Mouse (Mus musculus): ENCODE measurements at regions not wholly inside any gene's neighbourhood (a gene's known extent, or its start where the extent isn't known, plus 50 kb on each side); places are given as distances from the start of the nearest gene placed in this dataset.

- DNase-seq = no peak
Observed at GRCm38 (mm10) chr14:72091579-72091978, 400.1 kb downstream of the Gm9195 start.

- no peak for DNase-seq
Observed at GRCm38 (mm10) chr14:72081473-72081872, 410.2 kb downstream of the Gm9195 start.

- DNase-seq = no peak
Observed at GRCm38 (mm10) chr14:72064111-72064812, 427.4 kb downstream of the Gm9195 start.

DNA sequence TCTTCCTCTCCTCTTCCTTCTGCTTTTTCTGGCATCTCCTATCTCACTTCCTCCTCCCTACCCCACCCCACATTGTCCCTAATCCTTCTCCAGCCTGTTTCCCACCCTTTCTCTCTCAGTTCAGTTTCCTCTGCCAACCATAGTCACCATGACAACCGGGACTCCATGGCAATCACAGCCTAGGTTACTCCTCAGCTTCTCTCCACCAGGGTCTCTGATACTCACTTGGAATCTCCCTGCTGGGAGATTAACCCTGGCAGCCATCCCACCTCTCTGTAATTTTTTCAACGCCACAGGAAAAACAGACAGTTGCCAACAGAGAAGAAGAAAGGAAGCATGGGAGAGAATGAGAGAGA is 448.8 kb downstream of the Gm9195 start:
- DNase-seq = no peak

GRCm38 (mm10) chr14:72042112-72042880 is 449.3 kb downstream of the Gm9195 start:
- DNase-seq = peak; percentile 16

DNA sequence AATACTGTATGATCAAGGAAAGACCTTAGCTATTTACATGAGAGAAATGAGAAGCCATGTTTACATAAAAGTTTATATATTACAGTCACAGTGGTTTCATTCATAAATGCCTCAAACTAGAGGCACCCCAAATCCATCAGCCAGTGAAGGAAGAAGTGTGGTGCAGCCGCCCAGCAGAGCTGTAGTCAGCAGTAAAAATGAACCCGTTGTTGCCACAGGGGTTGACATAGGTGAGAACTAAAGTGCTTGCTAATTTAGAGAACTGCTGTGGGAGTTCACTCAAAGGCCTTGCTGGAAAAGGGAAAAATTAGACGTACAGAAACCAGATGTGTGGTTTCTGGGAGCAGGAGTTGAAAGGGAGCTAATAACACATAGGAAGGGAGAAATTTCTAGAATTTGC is 461.2 kb downstream of the Gm9195 start:
- no peak for DNase-seq

DNA sequence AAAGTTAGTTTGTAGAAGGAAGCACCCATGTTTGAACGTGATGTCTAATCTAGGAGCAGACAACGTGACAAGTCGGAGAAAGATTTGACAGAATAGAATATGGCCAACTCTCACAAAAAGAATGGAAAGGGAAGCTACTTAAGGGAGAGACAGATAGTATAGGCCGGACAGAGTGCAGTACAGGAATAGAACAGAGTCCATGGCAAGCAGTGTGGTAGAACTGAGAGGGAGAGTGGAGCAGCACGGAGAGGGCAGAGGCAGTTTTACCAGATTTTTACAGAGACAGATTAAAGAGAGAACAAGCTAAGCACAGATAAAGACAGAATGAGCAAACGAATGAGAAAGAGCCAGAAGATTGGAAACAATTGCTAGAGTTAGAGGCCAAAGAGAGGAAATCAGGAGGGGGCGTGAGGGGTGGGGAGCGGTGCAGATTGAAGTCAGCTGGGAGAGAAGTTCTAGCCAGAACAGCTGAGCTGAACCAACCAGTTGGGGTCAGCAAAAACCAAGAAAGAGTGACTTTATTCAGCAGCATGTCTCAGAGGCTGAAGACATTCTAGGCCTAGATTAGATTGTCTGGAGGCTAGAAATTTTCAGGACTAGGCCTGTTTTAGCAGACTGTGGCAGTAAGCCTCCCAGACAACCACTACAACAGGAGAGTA is 464.1 kb downstream of the Gm9195 start:
- peak; percentile 8 for DNase-seq

GRCm38 (mm10) chr14:72004371-72004770 is 487.3 kb downstream of the Gm9195 start:
- DNase-seq = no peak

DNA sequence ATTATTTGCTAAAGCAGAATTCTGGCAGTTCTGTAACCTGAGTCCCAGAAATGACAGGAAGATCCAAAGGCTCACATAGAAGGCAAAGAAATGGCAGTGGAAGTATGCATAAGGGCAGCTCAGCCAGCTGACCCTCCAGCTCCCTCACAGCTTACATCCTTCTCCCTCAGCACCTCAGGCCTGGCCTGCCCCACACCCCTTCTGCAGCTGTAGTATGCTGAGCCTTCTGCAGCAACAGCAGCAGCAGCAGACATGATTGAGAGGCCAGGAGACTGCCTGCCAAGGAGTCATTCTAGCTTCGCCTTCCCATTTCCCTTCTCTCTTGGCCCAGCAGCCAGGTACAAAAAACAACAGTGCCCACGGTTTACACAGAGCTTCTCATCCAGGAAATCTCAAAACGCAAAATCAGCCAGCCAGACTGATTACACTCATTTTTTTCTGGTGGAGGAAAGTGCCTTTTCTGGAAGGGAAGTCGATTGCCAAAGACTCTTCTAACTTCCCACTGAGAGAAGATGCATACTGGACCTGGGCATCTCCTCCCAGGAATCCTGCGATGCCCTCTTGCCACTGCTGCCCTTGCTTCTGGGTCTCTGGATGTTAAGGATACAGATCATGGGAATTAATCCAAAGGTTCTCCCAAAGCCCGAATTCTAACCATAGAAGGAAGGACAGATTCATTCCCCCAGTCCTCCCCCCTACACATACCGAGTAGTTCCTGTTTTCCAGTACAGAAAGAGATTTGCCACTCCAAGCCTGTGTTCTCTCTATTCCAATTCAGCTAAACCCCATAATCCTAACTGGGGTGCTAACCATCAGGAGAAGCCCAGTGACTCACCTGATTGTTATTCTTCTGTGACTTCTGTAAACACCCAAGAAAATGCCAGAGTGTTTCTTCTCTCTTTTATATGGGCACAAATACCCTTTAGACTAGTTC is 489.2 kb downstream of the Gm9195 start:
- DNase-seq = no peak

GRCm38 (mm10) chr14:71973016-71973415 is 518.6 kb downstream of the Gm9195 start:
- DNase-seq = no peak

GRCm38 (mm10) chr14:71972521-71972920 is 519.1 kb downstream of the Gm9195 start:
- DNase-seq = no peak

GRCm38 (mm10) chr14:71967646-71968045 is 524.0 kb downstream of the Gm9195 start:
- DNase-seq = no peak

DNA sequence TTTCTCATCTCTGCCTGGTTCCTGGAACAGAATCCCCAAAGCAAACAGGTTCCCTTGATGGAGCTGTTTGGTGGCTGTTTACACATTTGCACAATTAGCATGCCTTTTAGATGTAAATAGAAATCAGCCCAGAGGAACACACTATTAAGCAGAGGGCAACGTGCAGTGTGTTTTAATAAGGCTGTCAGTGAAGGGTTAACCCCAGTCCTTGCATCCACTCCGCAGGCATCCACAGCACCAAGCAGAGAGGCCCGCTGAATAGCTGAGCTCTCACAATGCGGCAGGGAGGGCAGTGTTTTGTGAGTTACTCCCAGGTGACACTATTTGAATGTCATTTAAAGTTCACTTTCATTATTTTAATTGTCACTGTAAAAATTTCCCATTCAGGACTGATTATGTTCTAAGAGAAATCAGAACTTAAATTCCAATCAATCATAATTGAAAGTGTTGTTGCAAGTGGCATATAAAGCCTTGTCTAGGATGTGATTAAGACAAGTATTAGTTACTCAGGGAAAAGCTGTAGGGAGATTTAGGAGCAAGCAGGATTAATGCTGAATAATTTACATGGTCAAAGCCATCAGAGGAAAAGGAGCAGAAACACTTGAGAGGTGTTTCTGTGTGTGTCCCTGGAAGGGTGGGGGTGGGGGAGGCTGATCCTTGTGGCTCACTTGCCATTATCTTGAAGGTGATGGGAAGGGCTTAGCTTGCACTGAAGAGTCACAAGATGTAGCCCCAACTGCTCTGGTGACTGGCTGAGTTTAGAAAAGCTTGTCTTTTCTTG is 528.1 kb downstream of the Gm9195 start:
- no peak for DNase-seq

- DNase-seq = no peak
Observed at GRCm38 (mm10) chr14:71948701-71949100, 542.9 kb downstream of the Gm9195 start.

DNA sequence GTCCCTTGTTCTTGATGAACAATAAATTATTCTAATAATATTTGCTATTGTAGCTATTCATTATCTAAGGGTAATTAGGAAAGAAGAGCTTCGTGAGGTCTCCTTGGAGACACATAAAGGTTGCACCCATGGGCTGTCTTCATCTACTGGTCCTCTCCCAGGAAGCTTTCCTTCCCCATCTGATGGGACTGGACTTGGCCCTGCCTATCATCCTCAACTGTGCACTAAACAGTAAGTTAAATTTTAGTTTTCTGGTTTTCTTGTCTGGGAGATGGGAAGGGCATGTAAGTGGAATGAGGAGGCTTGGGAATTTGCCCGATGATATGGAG is 554.5 kb downstream of the Gm9195 start:
- no peak for DNase-seq

DNA sequence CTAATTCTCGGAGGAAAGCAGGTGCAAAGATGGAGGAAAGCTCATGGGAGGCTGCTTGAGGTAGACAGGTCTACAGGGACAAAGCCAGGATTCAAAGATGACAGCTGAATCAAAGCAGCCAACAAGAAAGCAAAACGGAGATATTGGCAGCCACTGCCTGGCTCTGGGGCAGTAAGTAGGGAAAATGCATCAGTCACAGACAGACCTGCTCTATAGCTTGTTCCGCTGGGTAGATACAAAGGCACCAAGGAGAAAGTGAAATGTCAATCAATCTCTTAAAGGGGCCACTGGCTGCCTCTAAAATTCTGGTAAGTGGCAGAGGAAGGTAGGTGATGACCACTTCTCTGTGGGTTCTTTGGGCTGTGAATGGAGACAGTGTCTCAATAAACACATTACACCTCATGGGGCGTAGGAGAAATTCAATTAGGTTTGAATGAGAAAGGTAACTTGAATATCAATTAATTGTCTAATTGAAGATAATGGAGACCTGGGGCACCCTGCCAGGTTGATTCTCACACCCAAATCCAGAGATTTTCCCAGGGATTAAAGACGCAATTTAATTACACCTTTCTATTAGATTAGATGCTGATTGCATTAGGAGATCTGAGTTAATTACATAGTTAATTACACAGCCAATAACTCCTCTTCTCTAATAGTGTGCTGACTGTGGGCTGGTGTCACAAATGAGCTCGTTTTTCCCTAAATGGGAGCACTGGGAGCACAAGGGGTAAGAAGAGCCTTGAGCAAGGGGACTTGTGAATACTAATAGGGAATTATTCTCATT is 555.1 kb downstream of the Gm9195 start:
- DNase-seq = no peak

DNA sequence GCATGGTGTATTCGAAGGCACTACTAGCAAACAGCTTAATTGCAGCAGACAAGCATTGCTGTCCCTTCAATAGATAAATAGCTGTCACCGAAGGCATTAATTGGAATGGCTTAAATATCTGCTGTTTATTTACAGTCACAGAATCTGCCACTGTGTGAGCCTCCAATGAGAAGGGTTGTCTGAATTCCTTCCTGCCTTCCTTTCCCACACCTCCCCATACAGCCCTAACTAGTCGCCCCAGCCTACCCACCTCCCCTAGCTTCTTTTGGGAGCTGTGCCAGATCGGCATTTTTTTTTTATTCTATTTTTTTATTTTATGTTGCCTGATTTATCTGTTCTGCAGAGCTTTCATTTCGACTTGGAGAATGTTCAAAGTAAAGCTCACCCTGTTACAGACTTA is 575.7 kb downstream of the Gm9195 start:
- DNase-seq = no peak

DNA sequence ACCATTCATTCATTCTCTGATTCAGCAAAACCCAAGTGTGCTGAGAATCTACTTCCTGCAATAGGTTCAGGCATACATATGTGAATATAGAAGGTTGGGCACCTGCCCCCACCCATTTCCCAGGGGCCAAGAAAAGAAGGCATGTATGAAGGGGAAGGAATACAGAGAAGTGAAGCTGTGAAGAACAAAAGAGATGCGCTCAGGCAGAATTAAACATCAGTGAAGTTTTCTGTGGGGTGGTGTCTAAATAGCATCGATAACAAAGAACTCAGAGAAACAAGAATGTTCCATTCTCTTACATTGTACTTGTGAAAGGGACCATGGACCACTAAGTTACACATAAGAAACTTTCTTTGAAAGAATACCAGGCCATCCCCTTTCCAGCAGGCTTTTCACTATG is 580.7 kb downstream of the Gm9195 start:
- DNase-seq = no peak

- DNase-seq = no peak
Observed at GRCm38 (mm10) chr14:71895468-71895867, 596.2 kb downstream of the Gm9195 start.

DNA sequence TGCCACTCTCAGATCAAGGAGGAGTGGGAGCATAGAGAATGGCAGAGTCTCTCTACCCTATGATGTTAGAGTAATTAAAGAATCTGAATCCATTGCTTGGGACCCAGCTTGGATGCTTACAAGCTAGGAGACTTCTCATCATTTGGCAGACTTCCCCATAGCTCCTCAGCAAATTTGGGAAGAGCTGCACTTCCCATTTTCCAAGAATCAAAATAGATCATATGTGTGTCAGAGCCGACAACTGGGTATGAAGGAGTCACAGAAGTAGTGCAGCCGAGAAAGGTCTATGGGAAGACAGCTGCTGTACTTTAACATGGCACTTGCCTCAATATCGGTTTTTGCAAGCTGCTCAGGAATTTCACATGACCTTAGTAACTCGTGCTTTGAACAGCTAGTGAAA is 596.8 kb downstream of the Gm9195 start:
- no peak for DNase-seq

DNA sequence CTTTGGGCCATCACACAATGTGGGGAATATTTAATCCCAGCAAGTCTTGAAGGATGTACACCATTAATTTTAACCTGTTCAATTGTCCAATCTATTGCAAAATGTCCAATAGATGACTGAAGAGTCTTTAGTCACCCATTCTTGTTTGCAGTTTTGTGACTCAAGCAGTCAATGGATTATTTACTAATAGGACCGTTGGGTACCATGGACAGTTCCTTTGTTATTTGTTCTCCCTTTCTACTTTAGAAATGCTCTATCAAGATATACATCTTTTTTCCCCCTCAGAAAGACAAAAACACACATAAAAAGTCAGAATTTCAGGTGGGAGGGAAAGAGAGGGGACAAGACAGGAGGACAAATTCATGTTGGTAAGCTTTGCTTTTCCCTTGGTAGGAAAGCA is 598.3 kb downstream of the Gm9195 start:
- no peak for DNase-seq
